Mouse (Mus musculus) intestine, postnatal 0 days (tissue): ENCODE measurements at regions not wholly inside any gene's neighbourhood (a gene's known extent, or its start where the extent isn't known, plus 50 kb on each side); places are given as distances from the start of the nearest gene placed in this dataset.
A peak's percentile ranks its signal among the peaks of the same experiment; 100 is the strongest.

Experiments used
- ATAC-seq: fragments of 200-750 bp; cut with Nextera tagmentation; 2 replicates; pipeline ENCODE4 v1.8.0; 2017; ENCODE audit warnings: mild to moderate bottlenecking, moderate TSS enrichment, moderate library complexity
- H3K27ac ChIP-seq: fragments of 300-500 bp; sonication (generic); 2 replicates; pipeline ENCODE4 v1.5.1; 2014; ENCODE audit warnings: mild to moderate bottlenecking, low read depth, low read length, moderate library complexity
- H3K27me3 ChIP-seq: fragments of 300-500 bp; sonication (generic); replicated peaks from 2 replicates; pipeline ENCODE4 v1.6.1; 2014; ENCODE audit warnings: low read length, mixed read lengths; ENCODE audit not compliant: control insufficient read depth, insufficient read depth
- H3K36me3 ChIP-seq: fragments of 300-500 bp; sonication (generic); 2 replicates; pipeline ENCODE4 v1.6.1; 2014; ENCODE audit warnings: mild to moderate bottlenecking, moderate library complexity; ENCODE audit not compliant: control insufficient read depth, insufficient read depth
- H3K4me1 ChIP-seq: fragments of 300-500 bp; sonication (generic); replicated peaks from 2 replicates; pipeline ENCODE4 v1.6.1; 2014; ENCODE audit warnings: antibody characterized with exemption, low read length, mixed read lengths; ENCODE audit not compliant: control insufficient read depth, insufficient read depth
- H3K4me2 ChIP-seq: fragments of 300-500 bp; sonication (generic); replicated peaks from 2 replicates; pipeline ENCODE4 v1.6.1; 2014; ENCODE audit warnings: low read depth, mild to moderate bottlenecking, moderate library complexity
- H3K4me3 ChIP-seq: fragments of 300-500 bp; sonication (generic); 2 replicates; pipeline ENCODE4 v1.5.1; 2014; ENCODE audit warnings: low read depth, low read length
- H3K9ac ChIP-seq: fragments of 300-500 bp; sonication (generic); 2 replicates; pipeline ENCODE4 v1.6.1; 2014; ENCODE audit warnings: mild to moderate bottlenecking, low read depth, low read length
- H3K9me3 ChIP-seq: fragments of 300-500 bp; sonication (generic); 2 replicates; pipeline ENCODE4 v1.6.1; 2016; ENCODE audit warnings: mixed run types; ENCODE audit not compliant: control insufficient read depth
- CTCF ChIP-seq: sonication (generic); IDR thresholded peaks from 2 replicates; pipeline ENCODE4 v1.5.1; 2016; ENCODE audit warnings: low read depth, mild to moderate bottlenecking, control low read depth, antibody characterized with exemption, moderate library complexity
- WGBS: fragments of 180-500 bp; shearing (Covaris S2); extraction: QIAGEN DNeasy Blood & Tissue Kit; methylation state at CpG from one replicate; pipeline ENCODE4 v1.1.7; 2014; 5-methylcytosine and 5-hydroxymethylcytosine counted together

- no peak overlapping the region for H3K27ac ChIP-seq
- no peaks in the 10 kb centered on the region for H3K27me3 ChIP-seq
- H3K36me3 ChIP-seq = no peaks in the 10 kb centered on the region
- H3K4me2 ChIP-seq = no peak overlapping the region
- no peaks in the 10 kb centered on the region for H3K9me3 ChIP-seq
- no peak for TF ChIP-seq CTCF
- 22% methylated on average over 3 of the region's 3 CpGs for WGBS
- H3K9ac ChIP-seq = no peak overlapping the region
- H3K4me1 ChIP-seq = no peaks in the 10 kb centered on the region
- ATAC-seq = no peak
- H3K4me3 ChIP-seq = no peak overlapping the region
Observed at GRCm38 (mm10) chr11:14182466-14182865, 416.6 kb upstream of the Pom121l12 start.

- peak; percentile 92 for ATAC-seq
- Histone ChIP-seq H3K4me3 (no peak overlapping the region), H3K9ac (no peak overlapping the region), H3K36me3 (no peaks in the 10 kb centered on the region), H3K27ac (no peak overlapping the region), H3K27me3 (no peaks in the 10 kb centered on the region), H3K4me2 (no peak overlapping the region), H3K4me1 (no peaks in the 10 kb centered on the region), H3K9me3 (no peaks in the 10 kb centered on the region)
- 32% methylated on average over 1 of the region's 1 CpGs for WGBS
- TF ChIP-seq CTCF = no peak
Observed at GRCm38 (mm10) chr11:14183258-14183968, 415.7 kb upstream of the Pom121l12 start.

GRCm38 (mm10) chr11:14195081-14195480 lies 404.0 kb upstream of the Pom121l12 start:
- H3K4me2 ChIP-seq = no peak overlapping the region
- TF ChIP-seq CTCF = no peak
- H3K27me3 ChIP-seq = no peaks in the 10 kb centered on the region
- H3K9ac ChIP-seq = no peak overlapping the region
- no peak for ATAC-seq
- H3K36me3 ChIP-seq = no peaks in the 10 kb centered on the region
- H3K4me1 ChIP-seq = no peaks in the 10 kb centered on the region
- H3K4me3 ChIP-seq = no peak overlapping the region
- no peak overlapping the region for H3K27ac ChIP-seq
- H3K9me3 ChIP-seq = no peaks in the 10 kb centered on the region
- 80% methylated on average over 2 of the region's 2 CpGs for WGBS
